Mouse (Mus musculus) hindbrain, embryonic 15.5 days (tissue): ENCODE results near the gene Ryr2. TPM values are rescaled to one million over a fixed set of nuclear protein-coding genes. Genes with fewer than 3 reads are reported as not detected.
A peak's percentile ranks its signal among the peaks of the same experiment; 100 is the strongest.

Source experiments
- ATAC-seq: fragments of 200-750 bp; cut with Nextera tagmentation; 2 replicates; pipeline ENCODE4 v1.8.0; 2017; ENCODE audit warnings: low read depth, moderate number of reproducible peaks, moderate TSS enrichment; ENCODE audit not compliant: low FRiP score
- H3K27ac ChIP-seq: fragments of 300-500 bp; sonication (generic); replicated peaks from 2 replicates; pipeline ENCODE4 v1.5.1; 2015; ENCODE audit warnings: mild to moderate bottlenecking, inconsistent platforms
- H3K27me3 ChIP-seq: fragments of 300-500 bp; sonication (generic); 2 replicates; pipeline ENCODE4 v1.6.1; 2015; ENCODE audit warnings: control low read depth, inconsistent platforms
- H3K36me3 ChIP-seq: fragments of 300-500 bp; sonication (generic); 2 replicates; pipeline ENCODE4 v1.6.1; 2015; ENCODE audit warnings: control low read depth, inconsistent platforms
- H3K4me1 ChIP-seq: fragments of 300-500 bp; sonication (generic); replicated peaks from 2 replicates; pipeline ENCODE4 v1.6.1; 2015; ENCODE audit warnings: control low read depth, inconsistent platforms
- H3K4me2 ChIP-seq: fragments of 300-500 bp; sonication (generic); 2 replicates; pipeline ENCODE4 v1.6.1; 2015; ENCODE audit warnings: moderate library complexity, mild to moderate bottlenecking, inconsistent platforms
- H3K4me3 ChIP-seq: fragments of 300-500 bp; sonication (generic); 2 replicates; pipeline ENCODE4 v1.5.1; 2015; ENCODE audit warnings: mild to moderate bottlenecking, inconsistent platforms
- H3K9ac ChIP-seq: fragments of 300-500 bp; sonication (generic); 2 replicates; pipeline ENCODE4 v1.6.1; 2015; ENCODE audit warnings: inconsistent platforms
- H3K9me3 ChIP-seq: fragments of 300-500 bp; sonication (generic); 2 replicates; pipeline ENCODE4 v1.6.1; 2016; ENCODE audit warnings: control low read depth, inconsistent platforms
- WGBS: fragments of 180-500 bp; shearing (Covaris S2); methylation state at CpG from one replicate; pipeline ENCODE4 v1.1.7; 2015; 5-methylcytosine and 5-hydroxymethylcytosine counted together
- polyA plus RNA-seq: library from polyadenylated mRNA; unstranded; fragments of >200 nt; fragmentation: Nextera tagmentation; extraction: Ambion mirVana; gene quantifications from 2 replicates; pipeline ENCODE4 v1.2.1, GENCODE M21; 2015

Ryr2 gene
- polyA plus RNA-seq, 1 experiment from 2014 or later, result 3.7 TPM

- no peak overlapping the region for H3K4me3 ChIP-seq
- peak; percentile 47; the same call in 1 of the 2 replicates for ATAC-seq
These were observed 179.8 kb downstream of the Ryr2 start for GRCm38 (mm10) chr13:11926720-11927500.

GRCm38 (mm10) chr13:11926215-11926614 lies 180.5 kb downstream of the Ryr2 start:
- WGBS, result 80% methylated on average over 2 of the region's 2 CpGs
- Histone ChIP-seq H3K9ac (no peak overlapping the region), H3K36me3 (no peaks in the 10 kb centered on the region), H3K4me3 (no peak overlapping the region), H3K4me1 (no peaks in the 10 kb centered on the region), H3K9me3 (no peaks in the 10 kb centered on the region), H3K4me2 (no peak overlapping the region), H3K27ac (no peak overlapping the region), H3K27me3 (no peaks in the 10 kb centered on the region)
- ATAC-seq, result no peak

More at GRCm38 (mm10) chr13:11926720-11927500, 179.8 kb downstream of the Ryr2 start:
- no peaks in the 10 kb centered on the region for H3K27me3 ChIP-seq
- H3K9me3 ChIP-seq, result no peaks in the 10 kb centered on the region
- H3K4me1 ChIP-seq, result no peaks in the 10 kb centered on the region
- H3K36me3 ChIP-seq, result no peaks in the 10 kb centered on the region
- WGBS, result 71% methylated on average over 11 of the region's 11 CpGs
- no peak overlapping the region for H3K9ac ChIP-seq
- no peak overlapping the region for H3K27ac ChIP-seq
- H3K4me2 ChIP-seq, result no peak overlapping the region

GRCm38 (mm10) chr13:11924732-11925131 lies 182.0 kb downstream of the Ryr2 start:
- ATAC-seq, result 0 out of 2 replicates have a peak, but pooled peaks have one; percentile 63
- Histone ChIP-seq H3K9me3 (no peaks in the 10 kb centered on the region), H3K4me1 (no peaks in the 10 kb centered on the region), H3K9ac (no peak overlapping the region), H3K4me2 (no peak overlapping the region), H3K27ac (no peak overlapping the region), H3K4me3 (no peak overlapping the region), H3K36me3 (no peaks in the 10 kb centered on the region), H3K27me3 (no peaks in the 10 kb centered on the region)
- 76% methylated on average over 3 of the region's 3 CpGs for WGBS

GRCm38 (mm10) chr13:11920495-11920894 lies 186.2 kb downstream of the Ryr2 start:
- H3K27ac ChIP-seq, result no peak overlapping the region
- ATAC-seq, result no peak

GRCm38 (mm10) chr13:11919448-11919847 lies 187.3 kb downstream of the Ryr2 start:
- no peak overlapping the region for H3K4me2 ChIP-seq
- H3K4me3 ChIP-seq, result no peak overlapping the region
- H3K9me3 ChIP-seq, result no peaks in the 10 kb centered on the region
- no peak overlapping the region for H3K9ac ChIP-seq
- H3K36me3 ChIP-seq, result no peaks in the 10 kb centered on the region
- no peaks in the 10 kb centered on the region for H3K4me1 ChIP-seq
- H3K27ac ChIP-seq, result no peak overlapping the region
- no peak for ATAC-seq
- H3K27me3 ChIP-seq, result no peaks in the 10 kb centered on the region
- 94% methylated on average over 6 of the region's 6 CpGs for WGBS

More at GRCm38 (mm10) chr13:11920495-11920894, 186.2 kb downstream of the Ryr2 start:
- no peaks in the 10 kb centered on the region for H3K4me1 ChIP-seq
- H3K36me3 ChIP-seq, result no peaks in the 10 kb centered on the region
- H3K27me3 ChIP-seq, result no peaks in the 10 kb centered on the region
- H3K9me3 ChIP-seq, result no peaks in the 10 kb centered on the region
- no peak overlapping the region for H3K9ac ChIP-seq
- 71% methylated on average over 1 of the region's 1 CpGs for WGBS
- H3K4me3 ChIP-seq, result no peak overlapping the region
- H3K4me2 ChIP-seq, result no peak overlapping the region

GRCm38 (mm10) chr13:11915619-11916018 lies 191.1 kb downstream of the Ryr2 start:
- Histone ChIP-seq H3K36me3 (no peaks in the 10 kb centered on the region), H3K9ac (no peak overlapping the region), H3K4me1 (no peaks in the 10 kb centered on the region), H3K27ac (no peak overlapping the region), H3K9me3 (no peaks in the 10 kb centered on the region), H3K4me3 (no peak overlapping the region), H3K27me3 (no peaks in the 10 kb centered on the region), H3K4me2 (no peak overlapping the region)
- WGBS, result 87% methylated on average over 2 of the region's 2 CpGs
- ATAC-seq, result no peak

- H3K9me3 ChIP-seq, result no peaks in the 10 kb centered on the region
- no peak overlapping the region for H3K4me3 ChIP-seq
- no peak overlapping the region for H3K4me2 ChIP-seq
- H3K4me1 ChIP-seq, result no peaks in the 10 kb centered on the region
- H3K36me3 ChIP-seq, result no peaks in the 10 kb centered on the region
- ATAC-seq, result no peak
- no peaks in the 10 kb centered on the region for H3K27me3 ChIP-seq
- no peak overlapping the region for H3K9ac ChIP-seq
- WGBS, result 84% methylated on average over 3 of the region's 3 CpGs
- H3K27ac ChIP-seq, result no peak overlapping the region
These were observed 192.1 kb downstream of the Ryr2 start for GRCm38 (mm10) chr13:11914682-11915081.

- Histone ChIP-seq H3K4me1 (no peaks in the 10 kb centered on the region), H3K27ac (no peak overlapping the region), H3K9ac (no peak overlapping the region), H3K36me3 (no peaks in the 10 kb centered on the region), H3K9me3 (no peaks in the 10 kb centered on the region), H3K4me2 (no peak overlapping the region), H3K27me3 (no peaks in the 10 kb centered on the region), H3K4me3 (no peak overlapping the region)
- 64% methylated on average over 2 of the region's 2 CpGs for WGBS
- ATAC-seq, result no peak
These were observed 194.5 kb downstream of the Ryr2 start for GRCm38 (mm10) chr13:11912208-11912607.

- Histone ChIP-seq H3K36me3 (no peaks in the 10 kb centered on the region), H3K9ac (no peak overlapping the region), H3K4me3 (no peak overlapping the region), H3K4me1 (peaks cover 3% of the 10 kb centered on the region; the same call in 1 of the 2 replicates), H3K27me3 (no peaks in the 10 kb centered on the region), H3K27ac (no peak overlapping the region), H3K9me3 (no peaks in the 10 kb centered on the region), H3K4me2 (no peak overlapping the region)
- no peak for ATAC-seq
- WGBS, result 90% methylated on average over 4 of the region's 4 CpGs
These were observed 198.6 kb downstream of the Ryr2 start for GRCm38 (mm10) chr13:11908123-11908522.

GRCm38 (mm10) chr13:11905126-11905525 lies 201.6 kb downstream of the Ryr2 start:
- Histone ChIP-seq H3K9ac (no peak overlapping the region), H3K27me3 (no peaks in the 10 kb centered on the region), H3K27ac (no peak overlapping the region), H3K4me3 (no peak overlapping the region), H3K4me1 (peaks cover 8% of the 10 kb centered on the region; the same call in 1 of the 2 replicates), H3K4me2 (no peak overlapping the region), H3K36me3 (no peaks in the 10 kb centered on the region), H3K9me3 (no peaks in the 10 kb centered on the region)
- no peak for ATAC-seq
- WGBS, result 66% methylated on average over 2 of the region's 2 CpGs

- Histone ChIP-seq H3K4me1 (peaks cover 8% of the 10 kb centered on the region; the same call in 1 of the 2 replicates), H3K36me3 (no peaks in the 10 kb centered on the region), H3K9ac (no peak overlapping the region), H3K4me2 (peak overlapping the region; percentile 26), H3K27ac (no peak overlapping the region), H3K4me3 (no peak overlapping the region), H3K27me3 (no peaks in the 10 kb centered on the region), H3K9me3 (no peaks in the 10 kb centered on the region)
- no peak for ATAC-seq
- WGBS, result 24% methylated on average over 9 of the region's 9 CpGs
These were observed 203.5 kb downstream of the Ryr2 start for GRCm38 (mm10) chr13:11903272-11903671.

GRCm38 (mm10) chr13:11902856-11903255 lies 203.9 kb downstream of the Ryr2 start:
- ATAC-seq, result no peak
- no peaks in the 10 kb centered on the region for H3K27me3 ChIP-seq
- no peaks in the 10 kb centered on the region for H3K9me3 ChIP-seq
- H3K4me2 ChIP-seq, result peak overlapping the region; percentile 26; the same call in 1 of the 2 replicates
- no peak overlapping the region for H3K4me3 ChIP-seq
- peaks cover 8% of the 10 kb centered on the region; the same call in 1 of the 2 replicates for H3K4me1 ChIP-seq
- WGBS, result 22% methylated on average over 6 of the region's 6 CpGs
- no peaks in the 10 kb centered on the region for H3K36me3 ChIP-seq
- H3K9ac ChIP-seq, result no peak overlapping the region
- no peak overlapping the region for H3K27ac ChIP-seq
